Mouse (Mus musculus) heart, adult 2 months (tissue): ENCODE results near the gene Pds5a. TPM values are rescaled to one million over a fixed set of nuclear protein-coding genes. Genes with fewer than 3 reads are reported as not detected.
"Not testable (repeated sequence)": the region's sequence is repeated elsewhere in the genome, so short reads cannot be mapped to it uniquely, and the experiment has no call there.

Experiments
- DNase-seq, 2 experiments: peaks; one replicate each; pipeline ENCODE4 v3.0.0; 2021
- H3K27ac ChIP-seq: fragments of 200-600 bp; 2 replicates; pipeline ENCODE4 v1.8.1; 2022
- H3K27me3 ChIP-seq: fragments of 200-500 bp; 2 replicates; pipeline ENCODE4 v1.6.1; 2012; ENCODE audit warnings: mild to moderate bottlenecking, low read length, inconsistent platforms, mixed read lengths; ENCODE audit not compliant: control insufficient read depth, insufficient read depth
- H3K36me3 ChIP-seq: fragments of 200-500 bp; 2 replicates; pipeline ENCODE4 v1.6.1; 2012; ENCODE audit warnings: low read length, inconsistent platforms; ENCODE audit not compliant: control insufficient read depth, insufficient read depth
- H3K4me1 ChIP-seq: fragments of 200-500 bp; 2 replicates; pipeline ENCODE4 v1.6.1; 2011; ENCODE audit warnings: low read length; ENCODE audit not compliant: control insufficient read depth, insufficient read depth
- H3K4me3 ChIP-seq: fragments of 200-600 bp; 2 replicates; pipeline ENCODE4 v1.8.1; 2022
- H3K79me2 ChIP-seq: fragments of 200-500 bp; replicated peaks from 2 replicates; pipeline ENCODE4 v1.6.1; 2012; ENCODE audit warnings: mild to moderate bottlenecking, inconsistent platforms, low read length, moderate library complexity, mixed read lengths; ENCODE audit not compliant: control insufficient read depth, insufficient read depth
- H3K9ac ChIP-seq: fragments of 200-500 bp; 2 replicates; pipeline ENCODE4 v1.6.1; 2012; ENCODE audit warnings: low read depth, mild to moderate bottlenecking, control low read depth, inconsistent platforms, low read length, mixed read lengths
- CTCF ChIP-seq: fragments of 200-600 bp; IDR thresholded peaks from 2 replicates; pipeline ENCODE4 v1.8.1; 2022; ENCODE audit warnings: antibody characterized with exemption, mild to moderate bottlenecking, moderate library complexity
- EP300 ChIP-seq: fragments of 200-500 bp; IDR thresholded peaks from 2 replicates; pipeline ENCODE4 v1.6.1; 2011; ENCODE audit warnings: low read depth, low read length, control low read depth; ENCODE audit not compliant: insufficient read depth
- POLR2A ChIP-seq: fragments of 200-500 bp; IDR thresholded peaks from 2 replicates; pipeline ENCODE4 v1.6.1; 2011; ENCODE audit warnings: mild to moderate bottlenecking, low read depth, low read length, control low read depth; ENCODE audit not compliant: insufficient read depth
- WGBS: fragments of 180-500 bp; shearing (Covaris S2); methylation state at CpG from one replicate; pipeline ENCODE4 v1.1.7; 2018; 5-methylcytosine and 5-hydroxymethylcytosine counted together
- intact Hi-C: fragments of 180-260 bp; cut with DNase I; formaldehyde crosslinking; loops from one replicate; pipeline ENCODE4 v1.15.1; 2025
- polyA plus RNA-seq: library from polyadenylated mRNA; depleted of rRNA; stranded (reverse); fragments of >200 nt; gene quantifications from 2 replicates; pipeline ENCODE4 v1.2.3, GENCODE M21; 2012
- total RNA-seq, 2 experiments: library from RNA; stranded (reverse); gene quantifications; 2 replicates each; pipeline ENCODE4 v1.2.3; 2021

Pds5a gene
- total and polyA plus RNA-seq, 3 experiments: 14.8 to 65.4 (median 54.8) TPM

- Histone ChIP-seq H3K4me1 (peaks cover 2% of the 10 kb centered on the region), H3K27me3 (no peaks in the 10 kb centered on the region), H3K4me3 (peak overlapping the region; percentile 49), H3K27ac (peak overlapping the region; percentile 70), H3K36me3 (no peaks in the 10 kb centered on the region), H3K79me2 (no peaks in the 10 kb centered on the region), H3K9ac (peak overlapping the region; percentile 75)
- intact Hi-C loops: loop anchor here (1.0 kb wide), 1 partner anchor 40 kb away; no protein-coding TSS in a partner anchor
- TF ChIP-seq POLR2A (peak; percentile 48; the same call in 1 of the 2 replicates), EP300 (no peak), CTCF (peak; percentile 61)
- DNase-seq: peak; percentile 72 to 78
- under 1% methylated on average over 23 of the region's 23 CpGs for WGBS
Observed at GRCm38 (mm10) chr5:65724311-65725054, 26.4 kb upstream of the Pds5a start.

DNA sequence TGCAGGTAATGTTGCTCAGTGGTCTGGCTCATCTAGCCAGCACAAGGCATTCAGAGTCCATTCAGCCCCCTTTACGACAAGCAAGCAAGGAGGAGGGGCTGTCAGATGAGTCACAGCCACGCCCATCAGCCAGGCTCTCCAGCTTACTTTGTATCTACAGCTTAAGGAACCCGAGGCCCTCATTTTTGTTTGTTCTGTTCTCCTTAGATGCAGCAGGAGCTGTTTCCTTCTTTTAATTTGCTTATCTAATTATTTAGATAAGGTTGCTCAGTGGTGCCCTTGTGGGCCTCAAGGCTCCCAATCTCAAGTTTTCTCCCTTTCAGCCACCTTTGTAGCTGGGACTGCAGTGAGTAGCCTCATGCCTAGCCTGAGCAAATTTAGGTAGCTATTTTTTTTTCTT lies 20.3 kb upstream of the Pds5a start:
- no peaks in the 10 kb centered on the region for H3K27me3 ChIP-seq
- no peaks in the 10 kb centered on the region for H3K4me1 ChIP-seq
- H3K36me3 ChIP-seq: no peaks in the 10 kb centered on the region
- WGBS: 37% methylated on average over 3 of the region's 3 CpGs
- no peak overlapping the region for H3K4me3 ChIP-seq
- no peaks in the 10 kb centered on the region for H3K79me2 ChIP-seq
- intact Hi-C loops: no loop called here
- no peak for TF ChIP-seq EP300
- no peak for TF ChIP-seq CTCF
- no peak for TF ChIP-seq POLR2A
- H3K27ac ChIP-seq: no peak overlapping the region
- DNase-seq: no peak
- no peak overlapping the region for H3K9ac ChIP-seq

DNA sequence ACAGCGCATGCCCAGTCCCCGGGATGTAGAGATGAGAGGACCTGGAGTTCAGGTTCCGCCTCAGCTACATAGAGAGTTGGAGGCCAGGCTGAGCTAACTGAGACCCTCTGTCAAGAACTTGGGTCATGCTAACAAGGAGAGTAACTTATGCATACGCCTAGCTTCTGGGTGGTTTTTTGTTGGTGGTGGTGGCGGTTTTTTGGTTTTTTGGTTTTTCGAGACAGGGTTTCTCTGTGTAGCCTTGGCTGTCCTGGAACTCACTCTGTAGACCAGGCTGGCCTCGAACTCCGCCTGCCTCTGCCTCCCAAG lies 19.8 kb upstream of the Pds5a start:
- H3K27ac ChIP-seq, DNase-seq, intact Hi-C loops, H3K4me1 ChIP-seq, H3K36me3 ChIP-seq, H3K4me3 ChIP-seq, H3K27me3 ChIP-seq, H3K9ac ChIP-seq, H3K79me2 ChIP-seq: not testable (repeated sequence)
- WGBS: 89% methylated on average over 8 of the region's 8 CpGs

- Histone ChIP-seq H3K4me3 (no peak overlapping the region), H3K36me3 (no peaks in the 10 kb centered on the region), H3K27me3 (no peaks in the 10 kb centered on the region), H3K9ac (no peak overlapping the region), H3K79me2 (no peaks in the 10 kb centered on the region), H3K27ac (no peak overlapping the region), H3K4me1 (no peaks in the 10 kb centered on the region)
- intact Hi-C loops: no loop called here
- 70% methylated on average over 18 of the region's 18 CpGs for WGBS
- TF ChIP-seq POLR2A (no peak), EP300 (no peak), CTCF (no peak)
- DNase-seq: peak in 1 of 2 experiments; percentile 20
Observed at GRCm38 (mm10) chr5:65717063-65717902, 19.2 kb upstream of the Pds5a start.

DNA sequence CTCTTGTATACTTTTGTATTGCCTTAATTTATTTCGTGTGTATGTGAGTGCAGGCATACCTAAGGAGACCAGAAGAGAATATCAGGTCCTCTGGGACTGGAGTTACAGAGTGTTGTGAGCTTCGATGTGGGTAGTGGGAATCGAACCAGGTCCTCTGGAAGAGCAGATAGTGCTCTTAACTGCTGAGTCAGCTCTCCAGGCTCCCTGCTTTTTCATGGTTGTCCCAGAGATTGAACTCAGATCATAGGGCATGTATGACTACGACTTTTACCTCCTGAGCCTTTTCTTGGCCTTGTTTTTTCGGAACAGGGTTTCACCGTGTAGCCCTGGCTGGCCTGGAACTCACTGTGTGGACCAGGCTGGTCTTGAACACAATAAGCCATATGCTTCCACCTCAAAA lies 17.0 kb upstream of the Pds5a start:
- Histone ChIP-seq H3K27ac (no peak overlapping the region), H3K79me2 (no peaks in the 10 kb centered on the region), H3K4me3 (no peak overlapping the region), H3K36me3 (no peaks in the 10 kb centered on the region), H3K27me3 (no peaks in the 10 kb centered on the region), H3K4me1 (no peaks in the 10 kb centered on the region), H3K9ac (no peak overlapping the region)
- 89% methylated on average over 6 of the region's 6 CpGs for WGBS
- TF ChIP-seq CTCF: no peak
- intact Hi-C loops: no loop called here
- no peak for DNase-seq

DNA sequence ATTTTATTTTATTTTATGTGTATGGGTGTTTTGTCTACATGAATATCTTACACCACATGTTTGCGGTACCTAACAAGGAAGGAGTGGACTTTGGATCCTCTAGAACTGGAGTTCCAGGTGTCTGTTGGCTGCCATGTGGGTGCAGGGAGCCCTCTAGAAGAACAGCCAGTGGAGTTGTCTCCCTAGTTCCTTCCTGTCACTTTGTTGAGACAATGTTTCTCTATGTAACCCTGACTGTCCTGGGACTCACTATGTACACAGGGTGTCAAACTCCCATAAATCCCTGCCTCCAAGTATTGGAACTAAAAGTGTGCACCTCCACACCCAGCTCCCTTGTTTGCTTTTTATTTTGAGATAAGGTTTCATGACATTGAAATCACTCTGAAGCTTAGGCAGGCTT lies 13.4 kb upstream of the Pds5a start:
- H3K9ac ChIP-seq: no peak overlapping the region
- DNase-seq: no peak
- no peak overlapping the region for H3K4me3 ChIP-seq
- H3K79me2 ChIP-seq: no peaks in the 10 kb centered on the region
- intact Hi-C loops: no loop called here
- H3K36me3 ChIP-seq: no peaks in the 10 kb centered on the region
- TF ChIP-seq POLR2A (no peak), EP300 (no peak), CTCF (no peak)
- H3K27me3 ChIP-seq: no peaks in the 10 kb centered on the region
- 98% methylated on average over 1 of the region's 1 CpGs for WGBS
- H3K27ac ChIP-seq: no peak overlapping the region
- H3K4me1 ChIP-seq: no peaks in the 10 kb centered on the region
